Mouse (Mus musculus): ENCODE measurements around the gene Ankub1.
A peak's percentile ranks its signal among the peaks of the same experiment; 100 is the strongest.

Ankub1 gene

GRCm38 (mm10) chr3:57637596-57637995 lies 55.0 kb downstream of the Ankub1 start:
- no peak for DNase-seq

- no peak for DNase-seq
Observed at GRCm38 (mm10) chr3:57634763-57635487, 57.7 kb downstream of the Ankub1 start.

- DNase-seq = no peak
Observed at GRCm38 (mm10) chr3:57626954-57627513, 65.6 kb downstream of the Ankub1 start.

GRCm38 (mm10) chr3:57625275-57625997 lies 67.2 kb downstream of the Ankub1 start:
- DNase-seq = peak; percentile 71 to 90

- DNase-seq = peak; percentile 52 to 74
Observed at GRCm38 (mm10) chr3:57619718-57620117, 72.9 kb downstream of the Ankub1 start.

GRCm38 (mm10) chr3:57615652-57616051 lies 76.9 kb downstream of the Ankub1 start:
- DNase-seq = no peak

- no peak for DNase-seq
Observed at GRCm38 (mm10) chr3:57612430-57612997, 80.1 kb downstream of the Ankub1 start.

- no peak for DNase-seq
Observed at GRCm38 (mm10) chr3:57611776-57612175, 80.8 kb downstream of the Ankub1 start.
